Mouse (Mus musculus): ENCODE results near the gene Arid2. TPM values are rescaled to one million over a fixed set of nuclear protein-coding genes. Genes with fewer than 3 reads are reported as not detected.

The Arid2 gene
- polyA plus RNA-seq, 1 experiment from 2014 or later = 29.3 TPM

DNA sequence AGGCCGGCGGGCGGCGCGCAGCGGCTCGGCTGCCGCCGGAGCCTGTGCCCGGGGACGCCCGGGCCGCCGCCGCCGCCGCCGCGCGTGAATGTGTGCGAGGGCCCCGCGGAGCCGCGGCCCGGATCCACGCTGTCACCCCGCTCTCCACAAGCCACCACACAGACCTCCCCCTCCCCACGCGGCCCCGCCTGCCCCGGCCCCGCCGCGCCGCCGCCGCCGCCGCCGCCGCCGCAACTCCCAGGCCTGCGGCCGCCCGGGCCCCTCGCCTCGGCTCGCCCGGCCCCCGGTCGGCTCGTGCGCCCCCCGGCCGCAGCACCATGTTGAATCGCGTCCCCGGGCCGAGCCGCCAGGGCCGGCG lies 404 bp upstream of the Arid2 start:
- no peaks in the 10 kb centered on the region for H3K9me3 ChIP-seq
- 1% methylated on average over 37 of the region's 63 CpGs for WGBS
- peak; percentile 37 for ATAC-seq (ENCODE audit: low FRiP score, low read depth)
- peak overlapping the region; percentile 100 for H3K9ac ChIP-seq
- 0 out of 2 replicates have a peak, but pooled peaks cover 3% of the 10 kb centered on the region for H3K36me3 ChIP-seq
- H3K4me2 ChIP-seq (replicated peaks) = peak overlapping the region; percentile 87
- H3K27ac ChIP-seq = peak overlapping the region; percentile 100
- H3K4me1 ChIP-seq = peaks cover 35% of the 10 kb centered on the region
- H3K27me3 ChIP-seq = no peaks in the 10 kb centered on the region
- peak overlapping the region; percentile 88 for H3K4me3 ChIP-seq

DNA sequence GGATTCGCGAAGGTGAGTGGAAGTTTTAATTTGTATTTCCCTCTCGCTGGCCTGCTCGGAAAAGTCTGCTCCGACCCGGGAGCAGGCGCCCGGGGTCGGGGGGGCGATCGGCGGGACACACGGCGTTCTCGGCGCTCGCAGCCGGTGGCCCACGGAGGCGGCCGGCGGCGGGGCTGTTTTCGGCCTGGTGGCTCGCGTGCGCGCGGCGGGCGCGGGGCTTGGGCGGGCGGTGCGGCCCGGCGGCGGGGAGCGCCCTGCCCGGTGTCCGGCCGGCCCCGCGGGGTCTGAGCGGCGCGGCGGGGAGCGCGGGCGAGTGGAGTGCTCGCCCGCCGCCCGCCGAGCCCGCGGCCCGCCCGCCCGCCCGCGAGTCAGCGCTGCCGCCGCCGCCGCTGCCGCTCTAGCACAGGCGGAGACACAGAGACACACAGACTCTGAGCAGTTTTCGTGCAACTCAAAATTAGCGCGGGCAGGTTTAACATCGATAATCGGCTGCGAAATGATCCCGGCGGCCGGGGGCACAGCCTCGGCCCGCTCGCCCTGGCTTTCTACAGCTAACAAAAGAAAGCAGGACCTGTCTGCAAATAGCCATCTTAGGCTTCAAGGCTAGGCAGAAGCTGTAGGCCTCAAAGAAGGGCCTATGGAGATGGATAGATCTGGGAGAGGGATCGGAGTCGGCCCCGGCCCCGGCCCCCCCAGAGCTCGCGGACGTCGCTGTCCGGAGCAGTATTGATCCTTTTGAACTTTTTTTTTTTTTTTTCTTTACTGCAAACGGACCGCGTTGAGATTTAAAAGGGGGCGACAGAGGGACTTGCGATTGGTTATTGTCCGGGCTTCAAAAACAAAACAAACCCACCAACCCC lies 888 bp downstream of the Arid2 start:
- under 1% methylated on average over 82 of the region's 97 CpGs for WGBS
- peak overlapping the region; percentile 100 for H3K27ac ChIP-seq
- peak overlapping the region; percentile 87 for H3K4me2 ChIP-seq (replicated peaks)
- H3K4me1 ChIP-seq = peaks cover 24% of the 10 kb centered on the region
- peak overlapping the region; percentile 100 for H3K9ac ChIP-seq
- H3K27me3 ChIP-seq = no peaks in the 10 kb centered on the region
- no peaks in the 10 kb centered on the region for H3K9me3 ChIP-seq
- 0 out of 2 replicates have a peak, but pooled peaks cover 3% of the 10 kb centered on the region for H3K36me3 ChIP-seq
- peak overlapping the region; percentile 88 for H3K4me3 ChIP-seq
- no peak for ATAC-seq (ENCODE audit: low FRiP score, low read depth)

- peak overlapping the region; percentile 88 for H3K4me3 ChIP-seq
- ATAC-seq (ENCODE audit: low FRiP score, low read depth) = no peak
- H3K9me3 ChIP-seq = no peaks in the 10 kb centered on the region
- peaks cover 18% of the 10 kb centered on the region for H3K4me1 ChIP-seq
- 2% methylated on average over 9 of the region's 9 CpGs for WGBS
- H3K27me3 ChIP-seq = no peaks in the 10 kb centered on the region
- H3K36me3 ChIP-seq = peaks cover 3% of the 10 kb centered on the region; the same call in 1 of the 2 replicates
- peak overlapping the region; percentile 100 for H3K9ac ChIP-seq
- H3K27ac ChIP-seq = peak overlapping the region; percentile 100
- H3K4me2 ChIP-seq (replicated peaks) = peak overlapping the region; percentile 87
These were observed 1.6 kb downstream of the Arid2 start for GRCm38 (mm10) chr15:96288836-96289390.

DNA sequence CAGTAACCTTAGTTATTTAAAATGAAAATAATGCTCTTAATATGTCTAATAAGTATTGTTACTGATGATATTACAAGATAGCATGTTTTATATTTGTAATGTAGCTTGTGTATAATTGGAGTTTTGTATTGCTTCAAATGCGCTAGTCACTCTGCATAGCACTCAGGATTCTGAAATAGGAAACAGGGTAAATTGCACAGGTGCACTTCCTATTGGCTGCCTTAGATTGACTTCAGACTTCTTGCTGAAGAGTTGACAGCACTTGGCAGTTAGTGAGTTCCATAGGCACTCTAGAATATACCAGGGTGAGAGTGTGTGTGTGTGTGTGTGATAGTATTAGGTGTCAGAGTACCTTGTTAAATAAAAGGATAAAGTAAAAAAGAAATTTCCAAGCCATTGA lies 2.7 kb downstream of the Arid2 start:
- Histone ChIP-seq H3K36me3 (peaks cover 12% of the 10 kb centered on the region), H3K4me3 (peak overlapping the region; percentile 17; the same call in 1 of the 2 replicates), H3K4me1 (peaks cover 22% of the 10 kb centered on the region), H3K4me2 (replicated peaks) (peak overlapping the region; percentile 50), H3K27ac (no peak overlapping the region), H3K9me3 (no peaks in the 10 kb centered on the region), H3K9ac (0 out of 2 replicates have a peak overlapping the region, but pooled peaks have one; percentile 48), H3K27me3 (no peaks in the 10 kb centered on the region)
- no peak for ATAC-seq (ENCODE audit: low FRiP score, low read depth)
- 65% methylated on average over 1 of the region's 1 CpGs for WGBS

- Histone ChIP-seq H3K9ac (no peak overlapping the region), H3K9me3 (no peaks in the 10 kb centered on the region), H3K4me3 (no peak overlapping the region), H3K27ac (no peak overlapping the region), H3K4me2 (replicated peaks) (no peak overlapping the region), H3K27me3 (no peaks in the 10 kb centered on the region), H3K36me3 (peaks cover 15% of the 10 kb centered on the region), H3K4me1 (peaks cover 22% of the 10 kb centered on the region)
- no peak for ATAC-seq (ENCODE audit: low FRiP score, low read depth)
- 48% methylated on average over 3 of the region's 3 CpGs for WGBS
These were observed 6.1 kb downstream of the Arid2 start for GRCm38 (mm10) chr15:96293444-96293843.

DNA sequence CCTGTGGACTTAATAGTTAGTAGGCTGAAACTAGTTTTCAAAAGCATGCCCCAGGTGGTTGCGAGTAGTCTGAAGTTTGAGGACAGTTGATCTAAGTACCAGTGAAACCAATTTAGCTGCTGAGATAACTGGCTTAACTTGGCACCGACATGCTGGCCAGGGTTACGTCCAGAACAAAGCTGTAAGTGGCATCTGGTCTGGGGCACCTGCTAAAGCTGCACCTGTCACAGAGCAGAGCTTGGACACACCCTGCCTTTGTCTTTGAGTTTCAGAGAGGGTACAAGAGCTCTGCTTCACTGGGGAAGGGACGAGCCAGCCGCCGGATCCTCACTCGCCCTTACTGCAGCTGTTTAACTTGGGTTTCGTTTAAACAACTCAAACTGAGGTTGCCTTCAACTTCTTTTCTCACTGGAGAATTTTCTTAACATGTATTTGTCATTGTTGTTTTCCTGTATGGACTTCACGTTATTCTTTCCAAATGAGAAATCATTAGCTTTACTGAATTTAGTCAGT lies 9.8 kb downstream of the Arid2 start:
- Histone ChIP-seq H3K9me3 (no peaks in the 10 kb centered on the region), H3K36me3 (peaks cover 27% of the 10 kb centered on the region), H3K4me2 (replicated peaks) (no peak overlapping the region), H3K27me3 (no peaks in the 10 kb centered on the region), H3K27ac (no peak overlapping the region), H3K4me3 (no peak overlapping the region), H3K4me1 (peaks cover 8% of the 10 kb centered on the region), H3K9ac (no peak overlapping the region)
- WGBS = 86% methylated on average over 9 of the region's 9 CpGs
- ATAC-seq (ENCODE audit: low FRiP score, low read depth) = no peak

DNA sequence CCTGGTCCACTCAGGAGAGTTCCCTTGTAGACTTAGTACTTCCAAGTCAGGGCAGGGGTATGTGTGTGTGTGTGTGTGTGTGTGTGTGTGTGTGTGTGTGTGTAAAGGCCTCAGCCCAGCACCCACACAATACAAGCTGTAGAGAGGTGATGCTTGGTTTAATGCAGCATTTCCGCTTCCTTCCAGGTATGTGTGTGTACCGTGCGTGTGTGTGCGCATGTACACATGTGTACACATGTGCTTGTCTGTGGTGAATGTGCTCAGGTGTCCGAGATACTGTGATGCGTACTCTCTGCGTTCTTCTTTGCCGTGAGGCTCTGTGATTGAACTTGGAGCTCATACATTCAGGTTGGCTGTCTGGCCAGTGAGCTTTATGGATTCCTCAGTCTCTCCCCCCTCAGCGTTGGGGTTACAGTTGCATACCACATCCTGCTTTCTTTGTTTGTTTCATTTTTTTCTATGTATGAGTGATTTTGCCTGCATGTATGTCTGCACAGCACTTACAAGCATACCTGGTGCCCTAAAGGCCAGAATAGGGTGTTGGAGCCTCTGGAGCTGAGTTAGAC lies 10.4 kb downstream of the Arid2 start:
- Histone ChIP-seq H3K4me3 (no peak overlapping the region), H3K36me3 (peaks cover 30% of the 10 kb centered on the region), H3K27ac (no peak overlapping the region), H3K9ac (0 out of 2 replicates have a peak overlapping the region, but pooled peaks have one; percentile 8), H3K4me2 (replicated peaks) (no peak overlapping the region), H3K9me3 (no peaks in the 10 kb centered on the region), H3K27me3 (no peaks in the 10 kb centered on the region), H3K4me1 (peaks cover 8% of the 10 kb centered on the region)
- ATAC-seq (ENCODE audit: low FRiP score, low read depth) = no peak
- 92% methylated on average over 9 of the region's 9 CpGs for WGBS

GRCm38 (mm10) chr15:96309310-96309709 lies 22.0 kb downstream of the Arid2 start:
- Histone ChIP-seq H3K27ac (no peak overlapping the region), H3K4me2 (replicated peaks) (no peak overlapping the region), H3K36me3 (peaks cover 38% of the 10 kb centered on the region), H3K4me3 (no peak overlapping the region), H3K9me3 (peaks cover 4% of the 10 kb centered on the region; the same call in 1 of the 2 replicates), H3K4me1 (no peaks in the 10 kb centered on the region), H3K27me3 (no peaks in the 10 kb centered on the region), H3K9ac (no peak overlapping the region)
- WGBS = 79% methylated on average over 6 of the region's 6 CpGs
- ATAC-seq (ENCODE audit: low FRiP score, low read depth) = no peak

GRCm38 (mm10) chr15:96312902-96313301 lies 25.6 kb downstream of the Arid2 start:
- no peak for ATAC-seq (ENCODE audit: low FRiP score, low read depth)

GRCm38 (mm10) chr15:96315664-96316063 lies 28.3 kb downstream of the Arid2 start:
- 36% methylated on average over 1 of the region's 1 CpGs for WGBS
- Histone ChIP-seq H3K27me3 (no peaks in the 10 kb centered on the region), H3K4me1 (0 out of 2 replicates have a peak, but pooled peaks cover 6% of the 10 kb centered on the region), H3K27ac (no peak overlapping the region), H3K9me3 (peaks cover 4% of the 10 kb centered on the region; the same call in 1 of the 2 replicates), H3K9ac (no peak overlapping the region), H3K4me3 (no peak overlapping the region), H3K4me2 (replicated peaks) (no peak overlapping the region), H3K36me3 (peaks cover 27% of the 10 kb centered on the region)
- no peak for ATAC-seq (ENCODE audit: low FRiP score, low read depth)

More at GRCm38 (mm10) chr15:96312902-96313301, 25.6 kb downstream of the Arid2 start:
- Histone ChIP-seq H3K4me2 (replicated peaks) (no peak overlapping the region), H3K36me3 (peaks cover 27% of the 10 kb centered on the region), H3K27ac (no peak overlapping the region), H3K9ac (no peak overlapping the region), H3K4me3 (no peak overlapping the region), H3K4me1 (no peaks in the 10 kb centered on the region), H3K27me3 (no peaks in the 10 kb centered on the region), H3K9me3 (peaks cover 4% of the 10 kb centered on the region; the same call in 1 of the 2 replicates)
- WGBS = 96% methylated on average over 1 of the region's 1 CpGs

DNA sequence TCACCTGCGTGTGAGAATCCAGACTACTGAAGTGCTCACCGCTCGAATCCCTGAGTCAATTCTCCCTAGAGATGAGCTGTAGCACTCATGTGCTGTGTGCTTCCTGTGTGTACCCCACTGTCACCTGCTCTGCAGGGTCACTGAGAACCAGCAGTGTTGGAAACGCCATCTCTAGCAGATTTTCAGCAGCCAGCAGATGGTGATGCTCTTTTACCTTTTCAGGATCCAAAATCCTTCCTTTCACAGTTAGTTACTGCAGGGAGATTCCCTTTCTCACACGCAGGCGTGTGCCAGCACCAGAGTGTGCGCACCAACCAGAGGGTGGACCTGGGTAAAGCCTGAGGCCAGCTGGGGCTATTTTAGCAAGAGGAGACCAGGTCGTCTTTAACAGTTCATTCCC lies 32.0 kb downstream of the Arid2 start:
- Histone ChIP-seq H3K4me1 (0 out of 2 replicates have a peak, but pooled peaks cover 6% of the 10 kb centered on the region), H3K27me3 (no peaks in the 10 kb centered on the region), H3K27ac (no peak overlapping the region), H3K4me2 (replicated peaks) (no peak overlapping the region), H3K9ac (no peak overlapping the region), H3K4me3 (no peak overlapping the region), H3K36me3 (peaks cover 5% of the 10 kb centered on the region; the same call in 1 of the 2 replicates), H3K9me3 (no peaks in the 10 kb centered on the region)
- WGBS = 76% methylated on average over 8 of the region's 8 CpGs
- no peak for ATAC-seq (ENCODE audit: low FRiP score, low read depth)

All from limb, embryonic 13.5 days (tissue).